Mouse (Mus musculus) brown adipose tissue, adult 24 weeks (tissue): ENCODE measurements at regions not wholly inside any gene's neighbourhood (a gene's known extent, or its start where the extent isn't known, plus 50 kb on each side); places are given as distances from the start of the nearest gene placed in this dataset.
A peak's percentile ranks its signal among the peaks of the same experiment; 100 is the strongest.

Source experiments
- H3K27ac ChIP-seq: fragments of 200-500 bp; replicated peaks from 2 replicates; pipeline ENCODE4 v1.5.1; 2012; ENCODE audit warnings: low read depth, mild to moderate bottlenecking, low read length
- H3K4me1 ChIP-seq: fragments of 200-500 bp; 2 replicates; pipeline ENCODE4 v1.6.1; 2012; ENCODE audit warnings: low read length, mixed read lengths; ENCODE audit not compliant: control insufficient read depth, insufficient read depth, insufficient read length
- H3K4me3 ChIP-seq: fragments of 200-500 bp; 2 replicates; pipeline ENCODE4 v1.5.1; 2012; ENCODE audit warnings: low read depth, mild to moderate bottlenecking, low read length, moderate library complexity; ENCODE audit not compliant: insufficient read depth

GRCm38 (mm10) chr17:62461304-62462245 lies 419.5 kb downstream of the Efna5 start:
- no peak overlapping the region for H3K27ac ChIP-seq
- no peaks in the 10 kb centered on the region for H3K4me1 ChIP-seq
- H3K4me3 ChIP-seq, result no peak overlapping the region

- Histone ChIP-seq H3K4me1 (no peaks in the 10 kb centered on the region), H3K27ac (peak overlapping the region; percentile 15), H3K4me3 (no peak overlapping the region)
Measured at GRCm38 (mm10) chr17:62458964-62459363, 422.2 kb downstream of the Efna5 start.

- Histone ChIP-seq H3K4me1 (no peaks in the 10 kb centered on the region), H3K4me3 (no peak overlapping the region), H3K27ac (no peak overlapping the region)
Measured at GRCm38 (mm10) chr17:62438045-62438444, 443.1 kb downstream of the Efna5 start.

- Histone ChIP-seq H3K4me3 (no peak overlapping the region), H3K4me1 (no peaks in the 10 kb centered on the region), H3K27ac (no peak overlapping the region)
Measured at GRCm38 (mm10) chr17:62436044-62436443, 445.1 kb downstream of the Efna5 start.

- Histone ChIP-seq H3K4me3 (no peak overlapping the region), H3K4me1 (no peaks in the 10 kb centered on the region), H3K27ac (no peak overlapping the region)
Measured at GRCm38 (mm10) chr17:62423476-62424385, 457.4 kb downstream of the Efna5 start.

GRCm38 (mm10) chr17:62417584-62417983 lies 463.5 kb downstream of the Efna5 start:
- Histone ChIP-seq H3K4me1 (peaks cover 4% of the 10 kb centered on the region), H3K4me3 (no peak overlapping the region), H3K27ac (no peak overlapping the region)

- H3K4me3 ChIP-seq, result no peak overlapping the region
- peaks cover 4% of the 10 kb centered on the region for H3K4me1 ChIP-seq
- no peak overlapping the region for H3K27ac ChIP-seq
Measured at GRCm38 (mm10) chr17:62415152-62415551, 466.0 kb downstream of the Efna5 start.

GRCm38 (mm10) chr17:62412666-62413180 lies 468.4 kb downstream of the Efna5 start:
- Histone ChIP-seq H3K4me1 (peaks cover 4% of the 10 kb centered on the region), H3K27ac (no peak overlapping the region), H3K4me3 (no peak overlapping the region)

- no peak overlapping the region for H3K27ac ChIP-seq
- H3K4me3 ChIP-seq, result no peak overlapping the region
- H3K4me1 ChIP-seq, result no peaks in the 10 kb centered on the region
Measured at GRCm38 (mm10) chr17:62403739-62404138, 477.4 kb downstream of the Efna5 start.

- Histone ChIP-seq H3K4me3 (no peak overlapping the region), H3K4me1 (no peaks in the 10 kb centered on the region), H3K27ac (no peak overlapping the region)
Measured at GRCm38 (mm10) chr17:62393355-62394006, 487.6 kb downstream of the Efna5 start.

GRCm38 (mm10) chr17:62384053-62384452 lies 497.1 kb downstream of the Efna5 start:
- Histone ChIP-seq H3K4me1 (no peaks in the 10 kb centered on the region), H3K27ac (no peak overlapping the region), H3K4me3 (no peak overlapping the region)

- no peak overlapping the region for H3K4me3 ChIP-seq
- no peaks in the 10 kb centered on the region for H3K4me1 ChIP-seq
- no peak overlapping the region for H3K27ac ChIP-seq
Measured at GRCm38 (mm10) chr17:62378868-62379417, 502.2 kb downstream of the Efna5 start.

- H3K27ac ChIP-seq, result no peak overlapping the region
- no peaks in the 10 kb centered on the region for H3K4me1 ChIP-seq
- no peak overlapping the region for H3K4me3 ChIP-seq
Measured at GRCm38 (mm10) chr17:62369100-62369499, 512.0 kb downstream of the Efna5 start.

GRCm38 (mm10) chr17:62367937-62368336 lies 513.2 kb downstream of the Efna5 start:
- Histone ChIP-seq H3K4me1 (no peaks in the 10 kb centered on the region), H3K27ac (no peak overlapping the region), H3K4me3 (no peak overlapping the region)
